Mouse (Mus musculus) myocyte (in vitro differentiated cells): Measurements from ENCODE around the gene Lcn10. TPM values are rescaled to one million over a fixed set of nuclear protein-coding genes. Genes with fewer than 3 reads are reported as not detected.
"Not testable (repeated sequence)": the region's sequence is repeated elsewhere in the genome, so short reads cannot be mapped to it uniquely, and the experiment has no call there.

ENCODE experiments used
- H3K27me3 ChIP-seq: one replicate; pipeline ENCODE4 v1.6.1; 2011; ENCODE audit not compliant: control insufficient read depth, insufficient read depth, insufficient read length
- H3K36me3 ChIP-seq: one replicate; pipeline ENCODE4 v1.6.1; 2011; ENCODE audit not compliant: control insufficient read depth, insufficient read depth
- H3K4me2 ChIP-seq: one replicate; pipeline ENCODE4 v1.6.1; 2011; ENCODE audit warnings: low read depth, control low read depth
- H3K4me3 ChIP-seq: one replicate; pipeline ENCODE4 v1.5.1; 2011; ENCODE audit warnings: mild to moderate bottlenecking, control low read depth, moderate library complexity
- H3K79me2 ChIP-seq: one replicate; pipeline ENCODE4 v1.6.1; 2011; ENCODE audit not compliant: control insufficient read depth, insufficient read depth
- H3ac ChIP-seq: one replicate; pipeline ENCODE4 v1.6.1; 2011; ENCODE audit not compliant: control insufficient read depth, insufficient read length
- CEBPB ChIP-seq: IDR thresholded peaks from 2 replicates; pipeline ENCODE4 v1.6.1; 2011; ENCODE audit warnings: mild to moderate bottlenecking, moderate library complexity; ENCODE audit not compliant: poor library complexity, insufficient read depth, severe bottlenecking
- E2F4 ChIP-seq: IDR thresholded peaks from one replicate; pipeline ENCODE4 v1.6.1; 2011; ENCODE audit warnings: mild to moderate bottlenecking, control low read depth, moderate library complexity; ENCODE audit not compliant: insufficient read depth
- MAX ChIP-seq: IDR thresholded peaks from one replicate; pipeline ENCODE4 v1.6.1; 2011; ENCODE audit warnings: low read depth, mild to moderate bottlenecking, control low read depth
- MYOD1 ChIP-seq, 3 experiments: IDR thresholded peaks; one replicate each; pipeline ENCODE4 v1.6.1; 2011; ENCODE audit warnings: control low read depth in 2 of 3, low read depth in 2 of 3, mild to moderate bottlenecking in 2 of 3, moderate library complexity in 1 of 3; ENCODE audit not compliant: insufficient read length in 2 of 3, control insufficient read depth in 1 of 3
- MYOG ChIP-seq, 3 experiments: IDR thresholded peaks; one replicate each; pipeline ENCODE4 v1.6.1; 2011; ENCODE audit warnings: control low read depth in 2 of 3, low read depth in 2 of 3, mild to moderate bottlenecking in 2 of 3; ENCODE audit not compliant: insufficient read length in 2 of 3, control insufficient read depth in 1 of 3, insufficient read depth in 1 of 3
- POLR2A ChIP-seq: IDR thresholded peaks from one replicate; pipeline ENCODE4 v1.6.1; 2011; ENCODE audit warnings: low read depth, mild to moderate bottlenecking, control low read depth, moderate library complexity; ENCODE audit not compliant: insufficient read length
- POLR2AphosphoS2 ChIP-seq: IDR thresholded peaks from one replicate; pipeline ENCODE4 v1.6.1; 2011; ENCODE audit warnings: low read depth, control low read depth; ENCODE audit not compliant: insufficient read length
- REST ChIP-seq: IDR thresholded peaks from one replicate; pipeline ENCODE4 v1.6.1; 2011; ENCODE audit warnings: mild to moderate bottlenecking, control low read depth, moderate library complexity; ENCODE audit not compliant: insufficient read depth, insufficient read length
- SRF ChIP-seq: IDR thresholded peaks from one replicate; pipeline ENCODE4 v1.6.1; 2011; ENCODE audit warnings: low read depth; ENCODE audit not compliant: control insufficient read depth, insufficient read length
- TCF12 ChIP-seq: IDR thresholded peaks from one replicate; pipeline ENCODE4 v1.6.1; 2011; ENCODE audit warnings: mild to moderate bottlenecking, control low read depth; ENCODE audit not compliant: poor library complexity, insufficient read depth, severe bottlenecking
- TCF3 ChIP-seq: IDR thresholded peaks from one replicate; pipeline ENCODE4 v1.6.1; 2011; ENCODE audit warnings: low read depth, control low read depth; ENCODE audit not compliant: insufficient read length
- USF1 ChIP-seq: IDR thresholded peaks from one replicate; pipeline ENCODE4 v1.6.1; 2011; ENCODE audit warnings: low read depth, mild to moderate bottlenecking, control low read depth, moderate library complexity
- polyA plus RNA-seq: library from polyadenylated mRNA; unstranded; fragments of >200 nt; fragmentation: generic; extraction: Trizol; gene quantifications from one replicate; pipeline ENCODE4 v1.2.1, GENCODE M21; 2012; ENCODE audit warnings: missing spikeins

Lcn10 gene
- polyA plus RNA-seq, 1 experiment = not detected

- H3K4me3 ChIP-seq = no peak overlapping the region
- H3K79me2 ChIP-seq = no peaks in the 10 kb centered on the region
- H3ac ChIP-seq = no peak overlapping the region
- H3K36me3 ChIP-seq = no peaks in the 10 kb centered on the region
- H3K4me2 ChIP-seq = no peak overlapping the region
- H3K27me3 ChIP-seq = peaks cover 53% of the 10 kb centered on the region
- TF ChIP-seq TCF3 (no peak), MYOG (IDR thresholded peaks at IDR 0.05; ENCODE audit: control insufficient read depth in 1 of 3, insufficient read depth in 1 of 3, insufficient read length in 2 of 3, low read depth in 2 of 3) (no peak), E2F4 (no peak), CEBPB (no peak), MYOD1 (IDR thresholded peaks at IDR 0.05; ENCODE audit: control insufficient read depth in 1 of 3, insufficient read length in 2 of 3, low read depth in 2 of 3) (no peak), USF1 (no peak), POLR2AphosphoS2 (no peak), REST (no peak), MAX (no peak), SRF (no peak), POLR2A (no peak), TCF12 (no peak)
These were observed 18.5 kb downstream of the Lcn10 start for GRCm38 (mm10) chr2:25701001-25701400.

DNA sequence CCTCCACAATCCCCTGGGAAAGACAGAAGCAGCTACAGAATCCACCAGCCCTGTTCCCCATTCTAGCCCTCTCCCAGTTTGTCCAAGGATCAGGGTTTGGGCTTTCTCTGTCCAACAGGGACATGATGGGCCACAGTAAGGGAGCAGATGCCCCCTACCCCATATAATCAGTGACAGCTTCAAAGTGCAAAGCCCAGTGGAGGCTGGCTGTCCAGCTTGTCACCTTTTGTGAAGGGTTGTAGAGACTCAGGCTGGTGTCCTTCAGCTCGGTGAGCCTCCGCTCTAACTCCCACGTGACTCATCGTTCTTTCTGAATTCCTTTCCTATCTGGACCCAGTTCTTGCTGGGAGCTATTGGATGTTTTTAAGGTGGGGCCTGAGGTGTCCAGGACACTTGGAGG, 21.2 kb downstream of the Lcn10 start:
- Histone ChIP-seq H3K36me3 (no peaks in the 10 kb centered on the region), H3K79me2 (no peaks in the 10 kb centered on the region), H3ac (no peak overlapping the region), H3K4me2 (no peak overlapping the region), H3K4me3 (no peak overlapping the region), H3K27me3 (peaks cover 53% of the 10 kb centered on the region)
- no peak for TF ChIP-seq MAX
- no peak for TF ChIP-seq REST
- no peak for TF ChIP-seq POLR2AphosphoS2
- no peak for TF ChIP-seq TCF3
- no peak for TF ChIP-seq MYOG (IDR thresholded peaks at IDR 0.05; ENCODE audit: control insufficient read depth in 1 of 3, insufficient read depth in 1 of 3, insufficient read length in 2 of 3, low read depth in 2 of 3)
- no peak for TF ChIP-seq POLR2A
- TF ChIP-seq MYOD1 (IDR thresholded peaks at IDR 0.05; ENCODE audit: control insufficient read depth in 1 of 3, insufficient read length in 2 of 3, low read depth in 2 of 3) = no peak
- no peak for TF ChIP-seq TCF12
- TF ChIP-seq USF1 = no peak
- TF ChIP-seq CEBPB = no peak
- no peak for TF ChIP-seq SRF
- TF ChIP-seq E2F4 = no peak

GRCm38 (mm10) chr2:25706643-25707481, 24.3 kb downstream of the Lcn10 start, which contains the start of gene Bmyc:
TSS of gene Bmyc (plus strand) at chr2:25706739.
- H3K27me3 ChIP-seq = peaks cover 49% of the 10 kb centered on the region
- H3K4me3 ChIP-seq = no peak within 1 kb of the TSS
- H3ac ChIP-seq = no peak within 1 kb of the TSS
- no peaks in the 10 kb centered on the region for H3K36me3 ChIP-seq
- H3K4me2 ChIP-seq = no peak within 1 kb of the TSS
- no peaks in the 10 kb centered on the region for H3K79me2 ChIP-seq
- peak in 1 of 3 experiments; percentile 0 for TF ChIP-seq MYOD1 (IDR thresholded peaks at IDR 0.05; ENCODE audit: control insufficient read depth in 1 of 3, insufficient read length in 2 of 3, low read depth in 2 of 3)
- no peak for TF ChIP-seq SRF

DNA sequence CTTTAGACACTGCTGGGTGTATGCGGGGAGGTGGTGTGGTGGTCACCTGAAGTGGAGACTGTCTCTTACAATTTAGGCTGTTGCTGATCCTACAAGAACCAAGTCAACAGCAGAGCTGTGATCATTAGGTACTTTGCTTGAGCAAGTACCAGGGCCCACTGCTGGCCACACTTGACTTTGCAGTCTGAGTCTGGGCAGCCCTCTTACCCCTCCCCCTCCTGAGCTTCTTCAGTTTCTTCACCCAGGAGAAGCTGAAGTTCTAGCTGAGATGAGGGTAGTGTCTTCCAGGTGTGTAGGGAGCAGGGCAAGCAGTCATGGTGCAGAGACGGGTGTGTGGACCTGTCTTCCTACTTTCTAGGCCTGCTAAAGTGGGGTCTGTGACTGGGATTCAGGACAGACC, 25.6 kb downstream of the Lcn10 start:
- TF ChIP-seq MAX = no peak
- TF ChIP-seq POLR2AphosphoS2 = no peak
- no peak for TF ChIP-seq REST
- no peak for TF ChIP-seq SRF
- no peak for TF ChIP-seq MYOG (IDR thresholded peaks at IDR 0.05; ENCODE audit: control insufficient read depth in 1 of 3, insufficient read depth in 1 of 3, insufficient read length in 2 of 3, low read depth in 2 of 3)
- TF ChIP-seq MYOD1 (IDR thresholded peaks at IDR 0.05; ENCODE audit: control insufficient read depth in 1 of 3, insufficient read length in 2 of 3, low read depth in 2 of 3) = no peak
- TF ChIP-seq USF1 = no peak
- TF ChIP-seq CEBPB = no peak
- no peak for TF ChIP-seq TCF12
- TF ChIP-seq POLR2A = no peak
- no peak for TF ChIP-seq E2F4
- no peak for TF ChIP-seq TCF3
- H3K4me3 ChIP-seq = no peak overlapping the region
- H3K27me3 ChIP-seq = peaks cover 51% of the 10 kb centered on the region
- no peaks in the 10 kb centered on the region for H3K36me3 ChIP-seq
- no peaks in the 10 kb centered on the region for H3K79me2 ChIP-seq
- H3ac ChIP-seq = no peak overlapping the region
- H3K4me2 ChIP-seq = no peak overlapping the region

DNA sequence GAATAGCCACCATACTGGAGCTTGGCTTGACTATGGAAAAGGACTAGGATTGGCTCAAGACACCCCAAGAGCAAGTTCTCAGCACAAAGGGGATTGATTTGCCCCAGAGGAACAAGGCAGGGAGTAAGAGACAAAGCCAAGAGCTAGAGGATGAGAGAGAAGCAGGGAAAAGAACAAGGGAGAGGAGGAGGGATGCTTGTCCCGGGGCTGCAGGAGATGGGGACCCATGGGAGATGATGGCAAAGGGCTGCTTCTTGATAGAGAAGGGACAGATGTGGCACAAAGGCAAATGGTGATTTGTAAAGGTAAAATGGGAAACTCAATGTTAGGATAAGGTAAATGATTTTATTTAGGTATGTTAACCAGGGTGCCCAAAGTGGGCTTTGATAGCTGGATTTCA, 26.5 kb downstream of the Lcn10 start:
- H3ac ChIP-seq, H3K4me2 ChIP-seq, H3K36me3 ChIP-seq, H3K79me2 ChIP-seq, H3K4me3 ChIP-seq: not testable (repeated sequence)
- H3K27me3 ChIP-seq = peaks cover 49% of the 10 kb centered on the region

DNA sequence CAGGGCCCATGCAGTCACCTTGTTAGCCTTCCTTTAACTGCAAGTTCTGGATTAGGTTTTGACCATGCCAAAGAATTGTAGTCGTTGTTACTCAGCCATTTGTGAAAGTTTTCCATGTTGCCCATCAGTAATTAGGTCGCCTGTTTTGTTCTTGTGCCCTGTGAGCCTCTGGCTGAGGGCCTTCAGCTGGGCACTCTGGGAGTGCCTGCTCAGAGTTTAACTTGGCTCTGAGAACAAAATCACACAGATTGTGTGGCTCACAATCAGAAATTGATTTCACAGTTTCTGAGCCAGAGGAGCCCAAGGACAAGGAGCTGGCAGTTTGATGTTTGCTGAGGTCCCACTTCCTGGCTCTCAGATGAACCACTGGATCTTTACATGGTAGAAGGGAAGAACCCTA, 27.3 kb downstream of the Lcn10 start:
- H3K27me3 ChIP-seq = peaks cover 50% of the 10 kb centered on the region
- not testable (repeated sequence) for H3K79me2 ChIP-seq, H3ac ChIP-seq, H3K4me2 ChIP-seq, H3K36me3 ChIP-seq, H3K4me3 ChIP-seq

DNA sequence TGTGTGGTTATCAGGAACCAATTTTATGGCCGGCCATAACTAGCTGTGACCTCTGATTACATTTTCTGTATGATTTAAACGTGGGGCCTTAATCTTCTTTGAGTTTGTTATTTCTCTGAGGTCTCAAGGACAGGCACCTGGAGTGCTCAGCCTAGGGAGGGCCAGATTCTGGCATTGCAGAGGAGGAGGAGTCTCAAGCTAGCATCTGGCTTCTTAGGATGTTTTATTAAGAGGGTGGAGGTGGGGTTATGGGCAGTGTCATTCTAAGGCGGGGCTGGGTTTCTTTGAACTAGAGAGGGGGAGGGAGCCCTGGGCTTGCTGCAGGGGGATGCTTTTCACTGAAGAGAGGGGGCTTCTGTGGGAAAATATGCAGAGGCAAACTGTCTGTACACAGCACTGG, 29.1 kb downstream of the Lcn10 start:
- H3K27me3 ChIP-seq = peaks cover 43% of the 10 kb centered on the region
- H3ac ChIP-seq, H3K4me3 ChIP-seq, H3K79me2 ChIP-seq, H3K36me3 ChIP-seq, H3K4me2 ChIP-seq: not testable (repeated sequence)
